Mouse (Mus musculus): ENCODE results near the gene Gm2237.
"Not testable (repeated sequence)": the region's sequence is repeated elsewhere in the genome, so short reads cannot be mapped to it uniquely, and the experiment has no call there.

Gene Gm2237

DNA sequence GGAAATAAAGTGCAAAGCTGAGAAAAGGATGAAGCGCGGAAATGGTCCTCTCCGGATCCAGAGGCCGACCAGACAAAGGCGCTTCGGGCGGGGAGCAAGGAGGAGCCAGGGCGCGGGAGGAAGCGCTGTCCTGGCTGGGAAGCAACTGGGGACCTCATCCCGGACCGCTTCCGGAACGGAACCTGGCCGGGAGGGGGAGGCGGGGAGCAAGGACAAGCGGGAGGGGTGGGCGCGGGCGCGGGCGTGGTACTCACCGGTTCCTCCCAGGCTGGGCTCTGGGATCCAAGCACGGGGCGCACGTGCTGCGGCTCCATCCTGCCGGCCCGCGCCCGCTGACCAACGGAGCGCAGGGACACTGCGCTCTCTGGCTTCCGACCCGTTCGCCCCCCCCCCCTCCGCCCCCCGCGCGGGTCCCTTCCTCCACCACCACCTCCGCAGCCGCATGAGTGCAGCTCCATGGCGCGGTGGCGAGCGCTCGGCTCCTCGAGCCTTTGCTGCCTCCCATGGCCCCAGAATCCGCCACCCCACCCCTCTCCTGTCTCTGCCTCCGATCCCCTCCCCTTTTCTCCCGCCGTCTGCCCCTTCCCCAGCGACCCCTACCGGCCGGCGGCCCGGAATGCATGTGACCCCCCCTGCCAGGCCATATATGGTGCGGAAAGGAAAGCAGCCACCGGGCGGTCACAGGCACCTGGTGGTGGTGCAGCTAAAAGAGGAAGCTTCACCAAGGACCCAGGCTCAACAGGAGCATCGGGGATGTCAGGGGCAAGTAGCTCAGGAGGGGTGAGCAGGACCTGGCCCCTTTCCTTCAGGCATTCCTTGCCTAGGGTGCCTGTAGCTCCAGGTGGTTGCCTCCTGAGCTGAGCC is at the start of gene Gm2237:
Gene Gm2237 (minus strand): TSS at position 332 of the 864 bp plus-strand sequence.
- DNase-seq, result peak; percentile 7 to 13

DNA sequence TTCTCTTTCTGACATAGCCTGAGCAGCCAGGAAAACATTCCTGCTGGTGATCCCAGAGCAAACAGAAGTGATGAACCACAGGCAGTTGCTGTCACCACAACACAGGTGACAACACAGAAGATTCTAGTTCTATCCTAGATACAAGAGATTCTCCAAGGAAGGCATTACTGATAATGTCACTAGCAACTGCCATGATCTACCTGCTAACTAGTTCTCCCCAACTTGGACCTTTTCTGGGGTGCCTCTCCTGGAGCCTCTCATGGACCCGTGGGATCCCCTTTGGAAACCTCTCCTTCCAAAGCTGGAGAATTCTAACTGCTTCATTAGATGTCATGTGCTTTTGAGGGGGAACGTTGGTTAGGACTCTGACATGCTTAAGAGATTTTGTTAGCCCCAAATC is 17.5 kb upstream of the Gm2237 start, which contains the start of gene Gm5458:
Gene Gm5458 (minus strand): TSS at position 101 of the 400 bp plus-strand sequence.
- not testable (repeated sequence) for DNase-seq

DNA sequence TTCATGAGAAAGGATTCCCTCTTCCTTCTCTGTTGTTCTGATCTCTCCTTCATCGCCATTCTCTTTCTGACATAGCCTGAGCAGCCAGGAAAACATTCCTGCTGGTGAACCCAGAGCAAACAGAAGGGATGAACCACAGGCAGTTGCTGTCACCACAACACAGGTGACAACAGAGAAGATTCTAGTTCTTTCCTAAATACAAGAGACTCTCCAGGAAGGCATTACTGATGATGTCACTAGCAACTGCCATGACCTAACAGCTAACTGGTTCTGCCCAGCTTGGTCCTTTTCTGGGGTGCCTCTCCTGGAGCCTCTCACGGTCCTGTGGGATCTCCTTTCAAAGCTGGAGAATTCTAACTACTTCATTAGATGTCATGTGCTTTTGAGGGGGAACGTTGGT is 35.1 kb downstream of the Gm2237 start, which contains the start of gene Gm2244:
Gene Gm2244 (minus strand): TSS at position 101 of the 400 bp plus-strand sequence.
- not testable (repeated sequence) for DNase-seq
